Mouse (Mus musculus) bone marrow, adult 2 months (tissue): ENCODE results near the gene Jarid2. TPM values are rescaled to one million over a fixed set of nuclear protein-coding genes. Genes with fewer than 3 reads are reported as not detected.

ENCODE experiments used
- H3K27ac ChIP-seq: fragments of 200-500 bp; 2 replicates; pipeline ENCODE4 v1.5.1; 2012; ENCODE audit warnings: low read depth, mild to moderate bottlenecking, control low read depth, inconsistent platforms, low read length; ENCODE audit not compliant: control insufficient read depth, poor library complexity, insufficient read depth
- H3K4me1 ChIP-seq: fragments of 200-500 bp; 2 replicates; pipeline ENCODE4 v1.6.1; 2011; ENCODE audit warnings: low read length; ENCODE audit not compliant: control insufficient read depth, insufficient read depth
- H3K4me3 ChIP-seq: fragments of 200-500 bp; replicated peaks from 2 replicates; pipeline ENCODE3; 2011; ENCODE audit warnings: mild to moderate bottlenecking, low read depth, low read length, control low read depth; ENCODE audit not compliant: control insufficient read depth
- CTCF ChIP-seq: fragments of 200-500 bp; IDR thresholded peaks from 2 replicates; pipeline ENCODE4 v1.5.1; 2011; ENCODE audit warnings: low read length, control low read depth; ENCODE audit not compliant: control insufficient read depth, insufficient read depth
- POLR2A ChIP-seq: fragments of 200-500 bp; IDR thresholded peaks from 2 replicates; pipeline ENCODE4 v1.6.1; 2011; ENCODE audit warnings: low read depth, mild to moderate bottlenecking, control low read depth, low read length, borderline replicate concordance; ENCODE audit not compliant: control insufficient read depth
- WGBS: fragments of 180-500 bp; shearing (Covaris S2); methylation state at CpG from one replicate; pipeline ENCODE4 v1.1.7; 2018; 5-methylcytosine and 5-hydroxymethylcytosine counted together
- polyA plus RNA-seq: library from polyadenylated mRNA; stranded (reverse); fragments of >200 nt; gene quantifications from 2 replicates; pipeline ENCODE4 v1.2.4, GENCODE M21; 2011; ENCODE audit warnings: low replicate concordance; ENCODE audit not compliant: missing spikeins, insufficient read depth, insufficient read length

Gene Jarid2
- polyA plus RNA-seq, 1 experiment, result 36.0 TPM

DNA sequence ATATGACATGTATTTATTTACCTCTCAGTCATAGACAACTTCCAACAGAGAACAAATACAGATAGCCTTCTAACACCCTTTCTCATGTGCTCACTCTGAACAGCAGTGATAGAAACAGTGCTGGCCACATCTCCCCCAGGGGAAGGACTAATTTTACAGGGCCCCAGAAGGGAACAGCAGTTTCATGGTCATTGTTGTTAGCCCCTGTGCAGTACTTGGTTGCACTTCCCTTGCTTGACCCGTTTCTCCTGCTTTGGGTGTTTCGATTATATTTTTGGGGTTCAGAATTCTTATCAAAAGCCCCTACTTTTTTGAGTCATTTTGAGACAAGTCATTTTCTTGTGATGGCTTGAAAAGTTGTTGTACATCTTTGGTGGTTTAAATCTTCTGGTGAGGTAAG, 23.9 kb downstream of the Jarid2 start:
- Histone ChIP-seq H3K4me3 (no peak overlapping the region), H3K4me1 (no peaks in the 10 kb centered on the region; the same call in 1 of the 2 replicates), H3K27ac (no peak overlapping the region)
- 68% methylated on average over 2 of the region's 2 CpGs for WGBS
- no peak for TF ChIP-seq CTCF
- no peak for TF ChIP-seq POLR2A

DNA sequence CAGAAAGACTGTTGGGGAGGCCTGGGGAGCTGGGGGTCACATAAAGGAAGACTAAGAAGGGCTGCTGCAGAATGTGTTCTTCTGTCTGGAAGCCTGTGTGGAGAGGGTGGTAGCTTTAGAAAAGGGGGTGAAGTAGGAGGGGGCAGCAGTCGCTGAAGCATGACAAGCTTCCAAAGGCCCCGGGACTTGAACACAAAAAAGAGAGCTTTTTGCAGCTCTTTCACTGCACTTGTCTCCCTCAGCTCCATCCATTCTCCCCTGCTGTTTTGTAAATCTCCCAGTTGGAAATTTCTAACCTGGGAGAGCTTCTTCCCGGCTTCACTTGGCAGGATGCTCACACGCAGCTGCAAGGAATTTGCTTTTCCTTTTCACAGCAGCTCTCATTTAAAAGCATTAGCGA, 26.2 kb downstream of the Jarid2 start:
- 66% methylated on average over 5 of the region's 5 CpGs for WGBS
- Histone ChIP-seq H3K4me1 (peaks cover 1% of the 10 kb centered on the region; the same call in 1 of the 2 replicates), H3K4me3 (no peak overlapping the region), H3K27ac (no peak overlapping the region)
- no peak for TF ChIP-seq POLR2A
- TF ChIP-seq CTCF, result no peak

DNA sequence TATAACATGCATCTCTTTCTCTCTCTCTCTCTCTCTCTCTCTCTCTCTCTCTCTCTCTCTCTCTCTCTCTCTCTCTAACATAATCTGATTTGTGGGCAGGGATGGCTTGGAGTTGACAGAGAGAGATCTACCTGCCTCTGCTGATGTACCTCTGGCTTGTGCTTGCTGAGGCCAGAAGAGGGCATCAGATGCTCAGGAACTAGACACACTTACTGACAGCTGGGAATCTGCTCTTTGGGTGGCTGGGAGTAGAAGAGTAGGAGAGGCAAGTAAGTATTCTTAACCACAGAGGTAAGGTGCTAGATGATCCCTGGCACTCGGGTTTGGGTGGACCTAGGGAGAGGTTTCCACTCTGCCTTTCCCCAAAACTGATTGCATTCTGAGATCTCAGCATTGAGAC, 29.5 kb downstream of the Jarid2 start:
- no peak overlapping the region for H3K4me3 ChIP-seq
- TF ChIP-seq CTCF (peak; percentile 57), POLR2A (no peak)
- H3K4me1 ChIP-seq, result peaks cover 5% of the 10 kb centered on the region
- 48% methylated on average over 1 of the region's 1 CpGs for WGBS
- no peak overlapping the region for H3K27ac ChIP-seq

DNA sequence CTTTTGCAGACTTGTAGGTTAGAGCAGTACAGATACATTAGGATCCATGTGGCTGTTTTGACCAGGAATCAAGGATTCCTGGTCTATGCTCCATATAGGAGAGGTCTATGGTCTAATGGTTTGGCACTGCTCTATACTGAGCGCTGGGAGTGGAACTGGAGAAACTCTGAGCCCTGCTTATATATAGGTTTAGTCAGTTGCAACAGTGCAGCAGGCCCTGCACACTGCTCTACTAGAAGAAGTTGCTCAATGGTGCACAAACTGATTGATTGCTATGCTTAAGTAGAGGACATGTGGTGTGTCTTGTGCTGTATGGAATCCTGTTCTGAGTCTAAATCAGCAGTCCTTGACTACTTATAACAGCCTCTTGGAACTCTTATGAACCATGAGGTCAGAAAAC, 31.5 kb downstream of the Jarid2 start:
- H3K27ac ChIP-seq, result no peak overlapping the region
- 41% methylated on average over 1 of the region's 1 CpGs for WGBS
- H3K4me1 ChIP-seq, result peaks cover 5% of the 10 kb centered on the region

DNA sequence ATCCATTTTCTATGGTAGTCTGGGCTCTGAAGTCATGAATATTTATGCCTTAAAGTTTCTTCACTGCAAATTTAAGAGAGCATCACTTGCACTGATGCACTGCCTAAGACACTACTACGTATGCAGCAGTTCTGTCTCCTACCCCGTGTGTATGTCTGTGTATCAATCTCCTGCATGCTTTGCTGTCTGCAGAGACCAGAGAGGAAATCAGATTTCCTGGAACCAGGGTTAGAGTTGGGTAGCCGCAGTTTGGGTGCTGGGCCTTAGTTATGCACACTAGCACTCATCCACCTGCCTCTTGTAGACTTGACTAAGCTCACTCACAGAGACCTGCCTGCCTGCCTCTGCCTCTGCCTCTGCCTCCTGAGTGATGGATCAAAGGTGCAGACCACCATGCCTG, 33.8 kb downstream of the Jarid2 start:
- peaks cover 5% of the 10 kb centered on the region for H3K4me1 ChIP-seq
- WGBS, result 59% methylated on average over 3 of the region's 3 CpGs
- H3K27ac ChIP-seq, result no peak overlapping the region
- H3K4me3 ChIP-seq, result no peak overlapping the region
- TF ChIP-seq POLR2A (no peak), CTCF (no peak)

More for the DNA sequence above, 31.5 kb downstream of the Jarid2 start:
- H3K4me3 ChIP-seq, result no peak overlapping the region
- TF ChIP-seq CTCF, result no peak
- no peak for TF ChIP-seq POLR2A

DNA sequence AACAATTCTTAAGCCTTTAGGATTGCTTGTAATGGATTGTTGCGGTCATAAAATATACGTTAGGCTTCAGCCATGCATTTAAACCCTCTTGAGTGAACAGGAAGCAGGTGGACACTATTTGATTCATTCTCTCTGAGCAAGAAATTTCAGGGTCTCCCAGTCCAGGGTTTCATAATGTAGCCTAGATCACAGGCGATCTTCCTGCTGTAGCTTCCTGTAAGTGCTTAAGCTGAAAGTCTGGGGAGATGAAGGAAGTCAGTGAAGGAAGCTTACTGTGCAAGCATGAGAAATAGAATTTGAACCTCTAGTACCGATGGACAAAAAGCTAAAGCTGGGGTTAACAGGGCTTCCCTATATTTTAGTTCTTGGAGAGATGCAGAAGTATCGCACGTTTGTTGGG, 38.5 kb downstream of the Jarid2 start:
- WGBS, result 15% methylated on average over 6 of the region's 6 CpGs
- no peak overlapping the region; the same call in 1 of the 2 replicates for H3K27ac ChIP-seq

DNA sequence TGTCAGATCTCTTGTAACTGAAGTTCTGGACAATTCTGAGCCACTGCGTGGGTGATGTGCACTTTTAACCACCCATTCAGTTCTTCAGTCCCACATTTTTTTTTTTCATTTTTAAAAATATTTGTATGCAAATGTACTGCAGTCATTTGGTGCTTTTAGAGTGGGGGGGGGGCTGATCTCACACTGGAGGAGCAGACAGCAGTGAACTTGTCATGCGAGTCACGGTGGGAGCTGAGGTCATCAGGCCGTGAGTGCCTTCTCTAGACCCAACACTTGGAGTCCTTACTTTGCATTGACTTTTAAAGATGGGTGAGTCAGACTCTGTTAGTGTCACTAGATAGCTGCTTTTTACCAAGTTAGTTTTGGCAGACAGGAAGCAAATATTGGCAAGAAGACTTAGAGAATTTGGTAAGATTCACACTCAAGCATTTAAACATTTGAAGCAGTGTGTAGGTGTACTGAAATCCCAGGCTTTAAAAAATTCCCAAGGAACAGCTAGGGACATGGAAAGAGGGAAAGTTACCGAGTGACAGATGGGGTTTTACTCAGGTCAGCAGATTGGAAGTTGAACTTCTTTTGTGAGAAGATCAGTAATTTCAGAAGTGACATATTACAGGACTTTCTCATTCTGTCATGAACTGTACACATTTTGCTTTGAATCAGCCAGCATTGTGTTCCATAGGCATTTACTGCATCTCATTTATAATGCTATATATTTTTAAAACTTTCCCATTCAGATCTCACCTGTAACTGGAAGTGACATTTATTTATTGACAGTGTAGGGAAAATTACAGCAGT, 41.7 kb downstream of the Jarid2 start:
- no peak overlapping the region for H3K27ac ChIP-seq
- H3K4me1 ChIP-seq, result peaks cover 4% of the 10 kb centered on the region; the same call in 1 of the 2 replicates
- 71% methylated on average over 5 of the region's 5 CpGs for WGBS
- H3K4me3 ChIP-seq, result no peak overlapping the region
- TF ChIP-seq CTCF, result no peak
- TF ChIP-seq POLR2A, result no peak

More for the DNA sequence above, 38.5 kb downstream of the Jarid2 start:
- TF ChIP-seq CTCF, result no peak
- TF ChIP-seq POLR2A, result no peak
- Histone ChIP-seq H3K4me3 (no peak overlapping the region), H3K4me1 (peaks cover 4% of the 10 kb centered on the region; the same call in 1 of the 2 replicates)

DNA sequence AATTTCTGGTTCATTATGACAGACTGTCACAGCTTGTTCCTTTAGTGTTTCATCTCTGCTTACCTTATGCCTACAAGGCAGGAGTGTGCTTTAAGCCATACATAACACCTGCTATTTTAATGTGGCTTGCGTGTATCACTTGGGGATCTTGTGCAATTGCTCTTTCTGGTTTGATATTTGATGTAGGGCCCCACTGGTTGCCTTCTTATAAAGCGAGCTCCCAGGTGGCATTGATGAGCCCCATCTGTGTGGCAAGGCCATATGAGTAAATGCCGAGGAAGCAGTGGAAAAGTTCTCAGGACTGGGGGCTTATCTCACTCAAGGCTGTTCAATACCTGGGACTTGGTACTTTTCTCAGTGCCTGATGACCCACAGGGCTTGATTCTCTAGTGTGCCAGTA, 43.5 kb downstream of the Jarid2 start:
- no peak for TF ChIP-seq CTCF
- TF ChIP-seq POLR2A, result no peak
- no peak overlapping the region for H3K27ac ChIP-seq
- no peak overlapping the region for H3K4me3 ChIP-seq
- WGBS, result 59% methylated on average over 3 of the region's 3 CpGs
- H3K4me1 ChIP-seq, result peaks cover 4% of the 10 kb centered on the region; the same call in 1 of the 2 replicates

DNA sequence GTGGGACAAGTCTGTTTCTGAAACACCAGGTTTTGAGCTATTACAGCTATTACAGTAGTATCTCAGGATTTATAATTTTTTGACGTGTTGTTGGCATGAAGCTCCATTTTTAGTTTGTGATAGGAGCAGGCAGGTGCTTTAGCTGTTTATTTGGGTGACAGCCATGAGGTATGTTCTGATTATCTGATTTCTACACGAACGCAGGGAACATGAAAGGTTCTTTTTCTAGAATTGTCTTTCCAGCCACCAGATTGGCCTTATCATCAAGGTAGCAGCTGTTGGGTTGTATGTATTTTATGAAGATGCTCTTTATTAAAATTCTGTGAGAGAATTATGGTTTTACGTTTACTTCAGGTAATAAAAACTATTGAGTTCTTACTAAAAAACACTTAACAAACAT, 45.1 kb downstream of the Jarid2 start:
- Histone ChIP-seq H3K27ac (no peak overlapping the region), H3K4me3 (no peak overlapping the region), H3K4me1 (peaks cover 1% of the 10 kb centered on the region; the same call in 1 of the 2 replicates)
- WGBS, result 63% methylated on average over 4 of the region's 4 CpGs
- TF ChIP-seq POLR2A (no peak), CTCF (no peak)
